Mouse (Mus musculus) monocyte, adult 5-6 weeks (primary cell): ENCODE data around the gene Pak2. TPM values are rescaled to one million over a fixed set of nuclear protein-coding genes. Genes with fewer than 3 reads are reported as not detected.

Experiments used
- ATAC-seq: fragments of 153-309, 156-312 bp; replicated peaks from 2 replicates; pipeline ENCODE4 v1.8.0; 2017; ENCODE audit warnings: mild to moderate bottlenecking; ENCODE audit not compliant: low TSS enrichment, insufficient number of reproducible peaks, severe bottlenecking, poor library complexity, low FRiP score
- total RNA-seq: library from RNA; stranded (forward); fragments of 200-1000, 200-491, 200-594 nt; gene quantifications from 3 replicates; pipeline ENCODE4 v1.2.3, GENCODE M21; 2017

Pak2 gene
- total RNA-seq: 73.5 to 104 TPM (median 79.7 TPM) in 3 replicates

DNA sequence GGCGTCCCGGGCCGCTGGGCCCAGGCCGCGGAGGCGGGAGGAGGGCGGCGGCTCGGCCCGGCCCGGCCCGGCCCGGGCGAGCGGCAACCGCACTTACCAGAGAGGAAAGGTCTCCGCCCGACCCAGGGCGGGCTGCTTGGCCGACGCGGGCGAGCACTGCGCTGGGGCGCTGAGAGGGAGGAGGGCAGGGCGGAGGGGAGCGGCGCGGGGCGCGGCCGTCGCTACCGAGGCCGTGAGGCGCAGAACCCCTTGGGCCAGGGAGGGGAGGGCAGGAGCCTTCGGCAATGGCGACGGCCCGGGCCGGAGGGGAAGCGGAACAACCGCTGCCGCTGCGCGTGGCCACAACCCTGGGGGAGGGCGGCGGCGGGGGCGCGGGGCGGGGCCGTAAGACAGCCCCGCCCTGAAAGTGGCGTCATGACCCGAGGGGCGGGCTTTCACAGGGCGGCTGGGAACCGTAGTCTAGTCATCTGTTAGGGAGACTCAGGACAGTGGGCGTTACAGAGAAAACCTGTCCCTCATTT, at the start of gene Pak2:
Pak2 (minus strand) TSS at position 352 of the 521 bp plus-strand sequence.
- ATAC-seq: peak; percentile 91

DNA sequence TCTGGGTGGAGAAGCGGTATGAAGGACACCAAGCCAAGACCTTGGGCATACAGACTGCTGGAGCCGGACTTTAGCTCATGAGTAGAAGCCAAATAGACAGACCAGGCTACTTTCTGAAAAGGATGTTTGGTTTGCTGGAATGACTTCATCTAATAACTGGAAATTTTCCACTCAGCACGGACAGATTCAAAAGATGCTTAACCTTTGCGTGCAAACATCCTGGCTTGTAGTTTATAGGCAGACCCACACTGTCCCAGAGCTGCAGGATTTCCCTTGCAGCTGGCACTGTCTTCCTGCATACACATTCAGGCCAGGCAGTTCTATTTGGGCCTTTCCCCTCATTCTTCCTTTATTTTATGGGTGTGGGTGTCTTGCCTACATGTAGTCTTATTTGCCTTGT, 47.9 kb upstream of the Pak2 start:
- ATAC-seq: no peak

DNA sequence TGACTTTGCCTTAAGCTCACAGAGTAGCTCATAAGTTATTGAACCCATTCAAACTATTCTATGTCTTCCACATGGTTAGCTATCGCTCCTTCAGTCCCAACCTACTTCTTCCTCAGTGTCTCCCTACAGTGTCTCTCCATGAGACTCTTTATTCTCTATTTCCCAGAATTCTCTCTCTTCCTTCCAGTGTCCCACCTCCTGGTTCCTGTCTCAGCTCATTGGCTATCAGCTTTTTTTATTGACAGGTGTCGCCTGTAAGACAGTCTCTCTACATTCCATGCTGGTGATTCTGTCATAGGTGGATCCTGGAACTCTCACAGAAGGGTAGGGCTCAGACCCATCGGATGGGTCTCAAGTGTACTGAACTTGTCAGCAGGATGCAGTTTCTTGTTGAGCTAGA, 46.2 kb upstream of the Pak2 start:
- ATAC-seq: no peak

DNA sequence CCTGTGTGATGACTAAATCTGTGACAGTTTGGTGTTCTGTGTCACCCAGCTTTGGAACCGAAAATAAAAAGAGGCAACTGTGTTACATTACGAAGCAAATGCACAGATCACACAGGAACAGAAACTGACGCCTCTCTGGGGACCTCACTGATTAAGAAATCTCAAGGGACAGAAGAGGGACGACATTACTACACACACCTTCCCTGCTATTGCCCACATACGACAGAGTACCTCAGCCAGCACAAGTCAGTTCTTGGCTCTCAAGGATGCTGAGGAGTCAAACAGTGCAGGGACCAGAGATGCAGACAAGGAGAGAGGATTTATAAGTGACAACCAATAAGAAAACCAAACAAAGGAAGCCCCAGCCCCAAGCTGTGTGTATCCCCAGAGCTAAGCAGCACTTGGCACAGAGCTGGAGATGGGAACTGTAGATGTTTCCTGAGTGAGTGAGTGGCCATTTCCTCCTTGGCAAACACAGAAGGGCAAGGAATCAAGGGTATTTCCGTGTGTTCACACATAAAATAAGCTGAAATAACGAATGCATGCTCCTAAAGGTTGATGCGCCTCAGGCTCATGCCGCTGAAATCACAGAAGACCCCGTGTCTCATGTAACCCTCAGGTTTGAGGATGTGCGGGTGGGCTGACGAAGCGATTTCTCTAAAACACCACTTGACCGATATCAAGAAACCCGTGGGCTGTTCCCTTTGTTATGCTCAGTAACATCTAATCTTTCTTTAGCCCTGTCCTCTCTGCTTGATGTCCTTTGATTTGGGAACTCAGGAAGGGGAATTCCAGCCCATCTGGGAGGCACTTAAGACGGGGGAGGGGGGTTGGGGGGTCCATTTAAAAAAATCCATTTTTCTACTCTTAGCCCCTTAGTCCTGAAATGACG, 45.5 kb upstream of the Pak2 start:
- ATAC-seq: peak; percentile 86

DNA sequence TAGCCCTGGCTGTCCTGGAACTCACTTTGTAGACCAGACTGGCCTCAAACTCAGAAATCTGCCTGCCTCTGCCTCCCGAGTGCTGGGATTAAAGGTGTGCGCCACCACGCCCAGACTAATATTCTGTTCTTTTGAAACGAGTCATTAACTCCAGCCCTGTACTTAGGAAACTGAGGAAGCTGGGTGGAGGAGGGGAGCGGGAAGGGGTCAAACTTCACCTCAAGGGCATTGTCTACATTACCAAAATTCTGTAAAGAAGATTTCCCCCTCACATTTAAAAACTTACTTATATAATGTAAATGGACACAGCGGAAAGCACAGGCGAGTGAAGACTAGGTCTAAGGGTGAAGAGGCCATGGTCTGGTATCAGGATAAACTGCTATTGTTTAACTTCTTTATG, 44.9 kb upstream of the Pak2 start:
- ATAC-seq: no peak

DNA sequence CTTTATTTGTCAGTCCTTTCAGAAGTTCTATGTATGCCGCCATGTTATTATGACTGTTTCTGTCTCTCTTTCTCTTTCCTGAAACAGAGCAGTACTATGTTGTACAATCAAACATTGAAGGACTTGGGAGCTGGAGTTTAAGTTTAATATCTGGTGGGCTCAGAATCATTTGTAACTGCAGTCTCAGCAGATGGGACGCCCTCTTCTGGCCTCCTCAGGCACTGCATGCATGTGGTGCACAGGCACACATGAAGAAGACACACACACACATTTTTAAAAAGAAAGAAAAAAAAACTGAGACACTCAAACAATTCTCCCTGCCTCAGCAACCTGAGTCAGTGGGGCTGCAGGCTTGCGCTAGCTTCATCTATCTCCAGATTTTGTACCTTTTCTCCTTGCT, 41.3 kb upstream of the Pak2 start:
- no peak for ATAC-seq

DNA sequence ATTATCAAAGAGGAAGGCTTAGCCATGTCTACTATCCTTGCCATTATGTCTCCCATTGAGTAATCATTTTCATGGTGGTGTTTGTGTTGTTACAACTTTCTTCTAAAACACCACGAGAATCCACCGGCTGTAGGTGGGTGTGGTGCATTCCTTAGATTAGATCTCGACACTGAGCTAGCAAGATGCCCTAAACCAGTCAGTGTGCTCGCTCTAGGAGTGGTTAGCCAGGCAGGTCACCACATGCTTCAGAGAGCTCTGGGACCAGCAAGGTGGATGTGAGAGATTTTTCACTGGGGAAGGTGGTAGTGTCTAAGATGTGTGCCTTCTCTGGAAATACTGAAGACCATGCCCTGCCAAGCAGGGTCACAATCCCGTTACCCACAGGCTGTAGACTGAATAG, 37.0 kb upstream of the Pak2 start:
- no peak for ATAC-seq

DNA sequence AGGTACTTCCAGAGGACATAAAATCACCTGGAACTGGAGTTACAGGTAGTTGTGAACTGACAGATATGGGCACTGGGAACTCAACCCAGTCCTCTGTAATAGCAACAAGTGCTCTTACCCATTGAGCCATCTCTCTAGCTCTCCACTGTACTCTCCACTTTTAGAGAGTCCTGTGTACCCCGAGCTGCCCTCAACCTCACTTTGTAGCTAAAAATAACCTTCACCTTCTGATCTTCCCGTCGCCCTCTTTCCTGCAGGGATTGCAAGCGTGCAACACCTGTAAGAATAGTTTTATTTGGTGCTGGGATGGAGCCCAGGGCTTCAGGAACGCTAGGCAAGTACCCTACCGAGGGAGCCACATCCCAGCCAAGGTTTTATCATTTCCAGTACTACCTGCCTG, 36.6 kb upstream of the Pak2 start:
- ATAC-seq: no peak

DNA sequence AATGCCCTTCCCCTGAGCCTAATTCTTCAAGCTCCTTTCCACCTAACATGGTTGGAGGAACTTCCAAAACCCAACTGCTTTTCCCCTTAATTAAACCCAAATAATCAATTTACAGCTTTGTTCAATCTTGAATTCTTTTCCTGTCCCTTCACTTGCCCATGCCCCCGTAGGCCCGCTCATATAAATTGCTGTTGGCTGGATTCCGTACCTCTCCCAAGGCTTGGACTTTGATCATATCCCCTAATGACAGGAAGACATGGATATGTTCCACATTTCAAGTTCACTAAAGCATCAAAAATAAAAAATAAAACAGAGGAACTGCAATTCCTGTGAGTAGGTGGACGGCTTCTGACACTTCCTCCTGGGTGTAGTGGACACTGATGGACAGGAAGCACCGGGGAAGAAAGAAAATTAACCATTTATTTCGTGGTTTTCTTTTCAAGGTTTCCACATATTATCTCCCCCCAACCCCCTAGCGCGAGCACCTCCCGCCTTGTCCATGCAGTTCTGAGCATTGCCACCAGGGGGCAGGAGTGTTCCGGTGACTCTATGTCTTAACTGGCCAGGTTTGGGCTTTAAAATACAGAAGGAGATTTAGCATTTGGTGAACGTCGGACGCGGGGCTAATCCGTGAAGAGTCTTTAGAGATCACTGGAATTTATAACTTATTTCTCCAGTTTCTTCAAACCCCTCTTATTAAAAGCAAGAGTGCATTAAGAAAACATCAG, 36.0 kb upstream of the Pak2 start:
- peak; percentile 45 for ATAC-seq

DNA sequence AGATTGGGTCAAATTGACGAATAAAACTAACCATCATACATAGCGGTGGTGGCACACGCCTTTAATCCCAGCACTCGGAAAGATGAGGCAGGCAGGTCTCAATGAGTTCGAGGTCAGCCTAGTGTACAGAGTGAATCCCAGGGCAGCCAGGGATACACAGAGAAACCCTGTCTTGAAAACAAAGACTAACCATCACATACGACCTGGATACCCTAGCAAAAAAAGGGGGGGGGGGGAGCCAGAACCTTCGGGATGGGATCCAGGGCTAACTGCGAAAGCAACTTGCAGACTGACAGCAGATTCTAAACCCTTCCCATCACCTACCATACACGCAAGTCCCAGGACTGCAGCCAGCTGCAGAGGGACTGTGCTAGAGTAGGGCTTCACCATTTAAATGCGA, 35.3 kb upstream of the Pak2 start:
- no peak for ATAC-seq

DNA sequence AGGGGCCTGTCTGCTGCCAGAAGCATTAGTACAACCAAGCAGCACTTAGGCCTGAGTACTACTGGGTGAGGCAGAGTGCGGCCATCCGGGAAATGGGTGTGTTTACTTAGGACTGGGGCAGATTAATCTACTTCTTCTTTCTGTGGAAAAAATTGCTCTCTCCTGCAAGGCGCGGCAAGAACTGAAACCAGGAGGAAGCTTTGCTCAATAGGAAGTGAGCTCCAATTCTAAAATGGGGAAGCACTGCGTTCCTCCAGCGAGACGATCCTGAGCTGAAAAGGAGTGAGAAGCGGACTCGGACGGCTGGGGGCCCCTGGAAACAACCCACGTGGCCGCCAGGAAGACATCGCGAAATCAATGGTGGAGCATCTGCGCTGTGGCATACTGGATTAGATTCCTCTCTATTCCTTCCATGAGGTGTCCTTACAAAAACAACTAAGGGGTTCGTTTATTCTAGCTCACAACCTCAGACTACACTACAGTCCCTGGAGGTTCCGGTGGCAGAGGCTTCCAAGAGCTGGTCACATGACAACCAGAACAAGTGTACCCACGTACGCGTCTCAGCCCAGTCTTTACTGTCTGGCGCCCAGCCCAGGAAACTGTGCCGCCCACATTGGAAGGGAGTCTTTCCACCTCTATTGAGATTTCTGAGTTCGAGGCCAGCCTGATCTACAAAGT, 34.5 kb upstream of the Pak2 start:
- peak; percentile 81 for ATAC-seq

DNA sequence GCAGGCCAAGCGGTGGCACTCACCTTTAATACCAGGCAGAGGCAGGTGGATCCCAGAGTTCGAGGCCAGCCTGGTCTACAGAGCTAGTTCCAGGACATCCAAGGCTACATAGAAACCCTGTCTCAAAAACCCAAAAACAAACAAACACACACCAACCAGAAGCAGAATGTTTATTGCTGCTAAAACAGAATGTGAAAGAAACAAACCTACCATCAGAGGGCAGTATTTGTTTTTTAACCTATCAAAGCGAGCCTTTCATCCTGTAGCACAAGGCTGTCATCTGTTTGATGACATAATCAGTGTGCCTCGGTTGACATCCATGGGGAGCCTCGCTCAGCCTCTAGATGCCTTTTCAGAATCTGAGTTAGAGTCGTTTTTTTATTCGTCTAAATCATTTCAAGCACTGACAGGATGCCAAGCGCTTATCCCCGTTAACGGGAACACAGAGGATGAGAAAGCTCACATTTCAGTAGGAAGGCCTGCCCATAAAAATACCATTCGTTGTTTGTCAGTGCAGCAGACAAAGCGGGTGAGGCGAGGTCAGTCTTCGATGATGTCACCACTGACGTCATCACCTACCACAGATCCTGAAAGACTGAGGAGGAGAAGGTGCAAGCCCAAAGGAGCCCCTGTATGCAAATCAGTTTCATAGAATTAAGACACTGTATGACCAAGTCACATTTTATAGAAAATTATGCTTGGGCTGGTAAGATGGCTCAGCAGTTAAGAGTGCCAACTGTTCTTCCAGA, 32.0 kb upstream of the Pak2 start:
- ATAC-seq: no peak

DNA sequence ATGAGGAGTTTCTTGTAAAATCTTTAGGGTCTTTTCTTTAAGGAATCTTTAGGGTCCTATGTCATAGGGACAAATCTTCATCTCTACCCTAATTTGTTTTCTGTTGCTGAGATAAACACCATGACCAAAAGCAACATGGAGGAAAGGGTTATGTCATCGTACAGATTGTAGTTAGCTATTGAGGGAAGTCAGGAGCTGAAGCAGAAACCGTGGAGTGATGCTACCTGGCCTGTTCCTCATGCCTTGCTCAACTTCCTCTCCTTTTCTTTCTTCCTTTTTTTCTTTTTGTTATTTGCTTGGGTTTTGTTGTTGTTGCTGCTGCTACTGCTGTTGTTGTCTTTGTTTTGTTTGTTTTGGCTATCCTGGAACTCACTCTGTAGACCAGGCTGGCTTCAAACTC, 29.4 kb upstream of the Pak2 start:
- no peak for ATAC-seq

DNA sequence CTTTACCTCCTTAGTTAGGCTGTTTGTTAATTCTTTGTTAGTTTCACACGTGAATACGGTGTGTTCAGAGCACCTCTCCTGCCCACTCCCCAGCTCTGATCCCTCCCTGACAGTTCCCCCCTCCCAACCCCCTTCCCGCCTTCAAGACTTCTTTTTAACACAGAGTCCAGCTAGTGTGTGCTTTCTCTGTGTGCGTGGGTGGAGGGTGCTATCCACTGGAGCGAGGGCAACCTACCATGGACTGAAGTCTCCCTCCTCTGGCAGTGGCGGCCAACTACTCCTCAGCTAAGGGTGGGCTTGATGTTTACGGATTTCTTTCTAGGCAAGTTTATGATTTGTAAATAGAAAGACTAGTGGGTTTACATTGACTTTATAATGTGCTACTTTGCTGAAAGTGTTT, 29.0 kb upstream of the Pak2 start:
- ATAC-seq: peak; percentile 50; the same call in 1 of the 2 replicates

DNA sequence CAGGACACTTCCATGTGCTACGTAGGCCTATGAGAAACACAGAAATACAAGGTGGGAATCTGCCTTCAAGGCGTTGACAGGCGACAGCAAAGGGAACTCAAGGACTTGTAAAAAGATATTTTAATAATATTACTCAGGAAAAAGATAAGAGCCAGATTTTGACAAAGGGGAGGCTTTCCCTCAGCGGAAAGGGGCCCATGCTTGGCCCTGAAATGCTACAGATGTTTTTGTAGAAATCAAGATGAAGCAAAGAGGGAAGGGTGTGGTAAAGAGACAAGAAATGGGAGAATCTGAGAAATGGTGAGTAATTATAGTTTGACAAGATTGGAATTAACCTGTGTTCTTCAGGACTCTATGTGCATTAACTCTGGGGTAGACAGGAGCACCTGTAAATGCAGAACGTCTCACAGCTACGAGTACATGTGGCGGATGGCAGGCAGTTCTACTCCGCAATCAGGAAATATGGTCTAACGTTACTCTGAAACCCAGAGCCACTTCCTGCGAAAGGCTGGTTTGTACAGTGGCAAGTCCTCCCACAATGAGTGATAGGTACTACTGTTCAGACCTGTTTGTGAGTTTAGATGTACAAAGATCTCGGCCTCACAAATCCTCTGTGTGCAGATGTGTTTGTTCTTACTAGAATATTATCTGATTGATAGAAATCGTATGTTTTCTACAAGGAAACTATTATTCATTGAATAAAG, 28.4 kb upstream of the Pak2 start:
- ATAC-seq: 0 out of 2 replicates have a peak, but pooled peaks have one; percentile 47

DNA sequence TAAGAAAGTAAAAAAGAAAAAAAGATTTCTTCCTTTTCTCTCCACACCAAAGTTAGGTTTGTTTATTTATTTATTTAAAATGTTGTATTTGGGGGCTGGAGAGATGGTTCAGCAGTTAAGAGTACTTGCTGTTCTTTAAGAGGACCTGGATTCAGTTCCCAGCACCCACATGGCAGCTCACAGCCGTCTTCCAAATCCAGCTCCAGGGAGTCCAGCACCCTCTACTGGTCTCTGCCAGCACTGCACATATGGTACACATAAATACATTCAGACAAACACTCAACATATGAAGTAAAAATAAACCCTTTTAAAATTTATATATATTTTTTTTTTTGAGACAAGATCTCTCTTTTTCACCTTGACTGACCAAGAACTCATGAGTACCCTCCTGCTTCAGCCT, 26.6 kb upstream of the Pak2 start:
- ATAC-seq: no peak

DNA sequence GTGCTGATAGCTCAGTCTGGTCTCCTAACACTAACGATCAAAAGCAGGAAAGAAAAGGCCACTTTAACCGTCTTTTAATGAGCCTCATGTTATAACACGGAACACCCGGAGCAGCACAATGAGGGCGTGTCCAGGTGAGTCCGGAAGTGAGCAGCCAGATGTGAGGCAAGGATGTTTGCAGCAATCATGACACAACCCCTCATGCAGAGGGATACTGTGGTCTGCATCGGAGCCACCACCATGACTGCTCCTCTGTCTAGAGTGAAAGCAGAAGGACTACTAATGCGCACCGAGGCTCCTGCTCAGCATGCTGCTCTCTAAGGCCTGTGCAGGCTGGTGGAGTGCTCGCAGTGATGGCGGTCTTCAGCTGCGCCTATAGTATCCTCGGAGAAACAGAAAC, 23.2 kb upstream of the Pak2 start:
- ATAC-seq: no peak

DNA sequence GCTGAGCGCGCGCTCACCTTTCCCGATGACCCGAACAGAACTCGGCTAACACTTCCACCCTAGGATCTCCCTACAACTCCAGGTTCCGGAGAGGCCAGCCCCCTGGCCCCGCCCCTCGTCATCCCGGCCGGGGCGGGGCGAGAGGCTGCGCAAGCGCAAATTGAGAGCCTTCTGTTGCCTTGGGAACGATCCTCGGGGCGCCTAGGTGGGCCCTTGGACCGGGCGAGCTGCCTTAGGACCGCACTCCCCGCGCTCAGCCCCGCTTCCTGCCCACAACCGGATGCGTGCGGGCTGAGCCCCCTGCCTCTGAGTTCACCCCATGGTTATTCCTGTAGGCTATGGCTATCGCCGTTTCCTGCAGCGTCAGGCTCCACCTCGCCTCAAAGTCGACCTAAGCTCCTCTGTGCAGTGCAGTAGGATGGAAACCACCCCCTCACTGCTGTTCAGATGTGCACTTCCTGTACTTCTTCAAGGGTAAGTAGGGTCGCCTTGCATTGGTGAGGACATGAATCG, 20.6 kb upstream of the Pak2 start, which contains the start of the genes Pigx and Cep19:
Pigx (minus strand) TSS at position 103 of the 513 bp plus-strand sequence.
Cep19 (plus strand) TSS at position 163 of the 513 bp plus-strand sequence.
- peak; percentile 81 for ATAC-seq
